Comparison of ENCODE assay signal across 9 mouse cellular contexts in the genomic region with DNA sequence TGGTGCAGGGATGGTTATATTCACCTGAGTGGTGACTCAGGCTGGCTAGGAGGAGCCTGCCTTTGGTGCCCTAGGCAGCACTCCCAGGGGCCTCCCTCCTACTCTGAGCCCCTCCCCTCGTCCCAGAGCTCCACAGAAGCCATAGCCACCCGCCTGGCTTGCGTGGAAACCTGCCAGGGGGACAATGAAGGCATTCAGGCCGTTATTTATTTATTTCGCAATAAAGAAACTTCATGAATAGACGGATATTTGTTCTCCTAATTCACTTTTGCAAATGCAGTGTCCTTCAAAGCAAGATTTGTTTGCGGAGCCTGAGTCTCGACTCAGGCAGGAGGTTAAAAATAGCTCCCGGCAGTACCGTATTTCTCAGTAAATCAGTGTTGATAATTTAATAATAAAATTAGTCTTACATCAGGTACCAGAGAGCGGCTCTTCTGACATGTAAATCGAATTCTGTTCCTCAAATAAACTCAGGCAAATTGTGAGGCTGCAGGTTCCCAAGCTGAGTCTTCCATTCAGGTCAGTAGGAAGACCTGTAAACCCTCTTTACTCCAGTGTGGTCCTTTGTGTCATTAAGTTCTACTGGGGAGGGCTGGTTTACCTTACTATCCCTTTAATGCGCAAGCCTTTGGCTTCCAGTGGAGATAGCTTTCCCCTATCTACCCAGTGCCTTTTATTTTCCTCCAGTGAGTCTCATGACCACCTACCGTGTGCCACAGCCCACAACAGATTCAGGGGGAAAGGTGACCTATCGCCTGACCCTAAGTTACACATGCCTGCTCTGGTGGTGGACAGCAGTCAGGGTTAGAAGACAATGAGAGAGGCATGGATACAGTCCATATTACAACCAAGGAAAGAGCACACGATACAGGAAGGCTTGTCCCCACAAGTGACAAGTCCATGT. TPM values are rescaled to one million over a fixed set of nuclear protein-coding genes. Genes with fewer than 3 reads are reported as not detected.
DNase-seq lines count a peak whose midpoint lies in the region; ATAC-seq lines count a peak whose summit lies in the region.
"Had no signal": no experiment of that assay in that cellular context is flagged by ENCODE, and none has a peak within 500 bp of the region (broad histone marks: within the 10 kb centered on the region; RNA-seq: fewer than 3 reads in every experiment).

No protein-coding gene starts in this region.

- H3K4me3 ChIP-seq in forebrain, embryonic 11.5 days (ENCODE audit: low read depth, low read length) = peak overlapping the region; percentile 6; the same call in 1 of the 2 replicates
- no peak overlapping the region for H3K4me3 ChIP-seq in stomach, embryonic 14.5 days (ENCODE audit: low read depth, low read length)

- no peaks in the 10 kb centered on the region for H3K36me3 ChIP-seq in forebrain, embryonic 11.5 days (ENCODE audit: control insufficient read depth, insufficient read depth, low read length)
- H3K36me3 ChIP-seq in stomach, embryonic 14.5 days (ENCODE audit: control insufficient read depth, insufficient read depth, low read length) = no peaks in the 10 kb centered on the region

- H3K4me2 ChIP-seq in forebrain, embryonic 11.5 days (ENCODE audit: low read depth, low read length, severe bottlenecking) = peak overlapping the region; percentile 36; the same call in 1 of the 2 replicates
- H3K4me2 ChIP-seq in stomach, embryonic 14.5 days (replicated peaks; ENCODE audit: low read depth, low read length) = no peak overlapping the region

- no peak overlapping the region for H3K27ac ChIP-seq in forebrain, embryonic 11.5 days (ENCODE audit: low read depth, low read length)
- no peak overlapping the region for H3K27ac ChIP-seq in stomach, embryonic 14.5 days (ENCODE audit: low read length)

- no peak overlapping the region for H3K9ac ChIP-seq in forebrain, embryonic 11.5 days (ENCODE audit: low read length)
- no peak overlapping the region for H3K9ac ChIP-seq in stomach, embryonic 14.5 days (replicated peaks; ENCODE audit: low read depth, low read length)

- 0 out of 2 replicates have a peak, but pooled peaks cover 2% of the 10 kb centered on the region for H3K27me3 ChIP-seq in forebrain, embryonic 11.5 days (ENCODE audit: control insufficient read depth, insufficient read depth, low read length)
- H3K27me3 ChIP-seq in stomach, embryonic 14.5 days (ENCODE audit: control insufficient read depth, insufficient read depth, low read length) = no peaks in the 10 kb centered on the region

- WGBS in forebrain, embryonic 11.5 days = 6% methylated on average over 16 of the region's 16 CpGs
- 13% methylated on average over 16 of the region's 16 CpGs for WGBS in stomach, embryonic 14.5 days

- peak; percentile 80 for ATAC-seq in forebrain, embryonic 11.5 days (replicated peaks; ENCODE audit: low FRiP score)
- peak; percentile 95 for ATAC-seq in stomach, embryonic 14.5 days (ENCODE audit: insufficient number of reproducible peaks, insufficient read depth, low FRiP score, low read depth)

- 0 out of 2 replicates have a peak, but pooled peaks cover 2% of the 10 kb centered on the region for H3K4me1 ChIP-seq in forebrain, embryonic 11.5 days (replicated peaks; ENCODE audit: control insufficient read depth, insufficient read depth, low read length)
- H3K4me1 ChIP-seq in stomach, embryonic 14.5 days (ENCODE audit: control insufficient read depth, insufficient read depth, low read length) = no peaks in the 10 kb centered on the region

- no peaks in the 10 kb centered on the region for H3K9me3 ChIP-seq in forebrain, embryonic 11.5 days (ENCODE audit: control insufficient read depth, low read length)
- H3K9me3 ChIP-seq in stomach, embryonic 14.5 days (ENCODE audit: control insufficient read depth, low read depth, low read length) = no peaks in the 10 kb centered on the region

- peak; percentile 38 for DNase-seq in ovary, adult 18-20 months (ENCODE audit: low spot score)
- no peak for DNase-seq in ovary, postnatal 10 days (ENCODE audit: low spot score)
- DNase-seq in forebrain, embryonic 11.5 days (ENCODE audit: low spot score) = peak; percentile 65
- peak; percentile 25 for DNase-seq in heart, postnatal 4 days
- DNase-seq in left cerebral cortex, adult 11 months (ENCODE audit: low spot score) = peak; percentile 27
- peak; percentile 76 for DNase-seq in lung, postnatal 10 days
- no peak for DNase-seq in spleen, postnatal 36 days (ENCODE audit: low spot score in 2 of 2)

RNA-seq across cellular contexts. Expression of a gene that starts 17.2 kb away (rescaled TPM):
- polyA plus RNA-seq in forebrain, embryonic 11.5 days (2014; fragmentation: Nextera tagmentation; extraction: Ambion mirVana) = not detected in 2 replicates
- total RNA-seq in heart, postnatal 4 days (2021) = not detected
- polyA plus RNA-seq in stomach, embryonic 14.5 days (2014; fragmentation: Nextera tagmentation; extraction: Ambion mirVana) = not detected in 2 replicates
- total RNA-seq: MEL had no signal

Comparison
In these comparisons a context has a peak if more than half of its experiments do, and no peak if none do; other contexts are left out.
1. DNase-seq: peak in ovary, adult 18-20 months (single experiment), forebrain, embryonic 11.5 days (single experiment), heart, postnatal 4 days (single experiment), left cerebral cortex, adult 11 months (single experiment) and lung, postnatal 10 days (single experiment); none in ovary, postnatal 10 days (single experiment) and spleen, postnatal 36 days (0 of 2).